Mouse (Mus musculus) embryonic facial prominence, embryonic 14.5 days (tissue): Measurements from ENCODE around the gene Ddx6. TPM values are rescaled to one million over a fixed set of nuclear protein-coding genes. Genes with fewer than 3 reads are reported as not detected.
"Not testable (repeated sequence)": the region's sequence is repeated elsewhere in the genome, so short reads cannot be mapped to it uniquely, and the experiment has no call there.

ENCODE experiments used
- ATAC-seq: fragments of 200-750 bp; cut with Nextera tagmentation; 2 replicates; pipeline ENCODE4 v1.8.0; 2017; ENCODE audit warnings: low read depth, moderate number of reproducible peaks, moderate TSS enrichment
- DNase-seq: peaks from one replicate; pipeline ENCODE4 v3.0.0-alpha.2; 2015; ENCODE audit warnings: low spot score
- H3K27ac ChIP-seq: fragments of 300-500 bp; sonication (generic); replicated peaks from 2 replicates; pipeline ENCODE4 v1.5.1; 2014; ENCODE audit warnings: low read depth, mild to moderate bottlenecking, low read length, moderate library complexity
- H3K27me3 ChIP-seq: fragments of 300-500 bp; sonication (generic); replicated peaks from 2 replicates; pipeline ENCODE4 v1.6.1; 2014; ENCODE audit warnings: low read length; ENCODE audit not compliant: control insufficient read depth, insufficient read depth
- H3K36me3 ChIP-seq: fragments of 300-500 bp; sonication (generic); 2 replicates; pipeline ENCODE4 v1.6.1; 2014; ENCODE audit warnings: low read length, mixed read lengths; ENCODE audit not compliant: control insufficient read depth, insufficient read depth
- H3K4me1 ChIP-seq: fragments of 300-500 bp; sonication (generic); 2 replicates; pipeline ENCODE4 v1.6.1; 2014; ENCODE audit warnings: antibody characterized with exemption, low read length; ENCODE audit not compliant: control insufficient read depth, insufficient read depth
- H3K4me2 ChIP-seq: fragments of 300-500 bp; sonication (generic); 2 replicates; pipeline ENCODE4 v1.6.1; 2014; ENCODE audit warnings: low read depth, mild to moderate bottlenecking, low read length, moderate library complexity, mixed read lengths
- H3K4me3 ChIP-seq: fragments of 300-500 bp; sonication (generic); 2 replicates; pipeline ENCODE4 v1.5.1; 2014; ENCODE audit warnings: low read depth, mild to moderate bottlenecking, low read length
- H3K9ac ChIP-seq: fragments of 300-500 bp; sonication (generic); 2 replicates; pipeline ENCODE4 v1.6.1; 2014; ENCODE audit warnings: low read depth, mild to moderate bottlenecking, low read length, moderate library complexity, mixed read lengths
- H3K9me3 ChIP-seq: fragments of 300-500 bp; sonication (generic); 2 replicates; pipeline ENCODE4 v1.6.1; 2016; ENCODE audit warnings: low read length; ENCODE audit not compliant: control insufficient read depth
- WGBS: fragments of 180-500 bp; shearing (Covaris S2); extraction: QIAGEN DNeasy Blood & Tissue Kit; methylation state at CpG from one replicate; pipeline ENCODE4 v1.1.7; 2014; 5-methylcytosine and 5-hydroxymethylcytosine counted together
- polyA plus RNA-seq: library from polyadenylated mRNA; unstranded; fragments of >200 nt; fragmentation: Nextera tagmentation; extraction: Ambion mirVana; gene quantifications from 2 replicates; pipeline ENCODE4 v1.2.1, GENCODE M21; 2014

Ddx6 gene
- polyA plus RNA-seq, 1 experiment from 2014 or later: 16.1 TPM

DNA sequence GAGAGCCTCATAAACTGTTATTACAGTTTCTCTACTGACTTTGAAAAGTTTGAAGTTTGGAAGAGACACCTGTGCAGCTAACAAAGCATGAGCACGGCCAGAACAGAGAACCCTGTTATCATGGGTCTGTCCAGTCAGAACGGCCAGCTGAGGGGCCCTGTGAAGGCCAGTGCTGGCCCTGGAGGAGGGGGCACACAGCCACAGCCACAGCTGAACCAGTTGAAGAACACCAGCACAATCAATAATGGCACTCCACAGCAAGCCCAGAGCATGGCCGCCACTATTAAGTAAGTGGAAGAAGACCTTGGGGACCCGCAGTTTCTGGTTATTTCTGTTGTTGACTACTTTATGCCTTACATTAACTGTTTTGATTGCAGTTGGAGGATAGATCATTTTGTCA lies 2.6 kb downstream of the Ddx6 start:
- WGBS: 70% methylated on average over 4 of the region's 4 CpGs
- Histone ChIP-seq H3K4me3 (peak overlapping the region; percentile 100), H3K4me1 (peaks cover 22% of the 10 kb centered on the region), H3K9me3 (no peaks in the 10 kb centered on the region), H3K4me2 (peak overlapping the region; percentile 74), H3K36me3 (peaks cover 53% of the 10 kb centered on the region), H3K27ac (no peak overlapping the region), H3K9ac (no peak overlapping the region), H3K27me3 (no peaks in the 10 kb centered on the region)
- DNase-seq: no peak
- no peak for ATAC-seq

DNA sequence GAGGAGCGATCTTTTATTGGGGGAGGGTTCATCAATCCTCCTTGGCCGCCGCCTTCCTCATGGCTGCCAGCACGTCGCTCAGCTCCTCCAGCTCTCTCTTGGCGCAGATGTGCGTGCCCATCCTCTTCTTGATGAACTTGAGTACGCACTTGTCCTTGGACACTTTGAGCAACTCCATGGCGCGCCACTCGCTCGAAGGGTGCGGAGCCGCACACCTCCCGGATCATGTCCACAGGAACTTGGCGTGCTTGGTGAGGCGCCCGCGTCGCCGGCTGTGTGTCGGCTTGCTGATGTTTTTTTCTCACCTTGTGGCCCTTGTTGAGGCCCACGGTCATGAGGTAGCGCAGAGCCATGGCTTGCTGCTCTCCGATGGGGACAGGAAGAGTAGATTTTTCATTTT lies 5.7 kb downstream of the Ddx6 start:
- Histone ChIP-seq H3K9me3 (no peaks in the 10 kb centered on the region), H3K27me3 (no peaks in the 10 kb centered on the region), H3K27ac (no peak overlapping the region), H3K9ac (no peak overlapping the region), H3K4me3 (no peak overlapping the region), H3K4me1 (peaks cover 18% of the 10 kb centered on the region), H3K4me2 (no peak overlapping the region), H3K36me3 (peaks cover 84% of the 10 kb centered on the region)
- 94% methylated on average over 25 of the region's 25 CpGs for WGBS
- no peak for DNase-seq
- ATAC-seq: no peak

DNA sequence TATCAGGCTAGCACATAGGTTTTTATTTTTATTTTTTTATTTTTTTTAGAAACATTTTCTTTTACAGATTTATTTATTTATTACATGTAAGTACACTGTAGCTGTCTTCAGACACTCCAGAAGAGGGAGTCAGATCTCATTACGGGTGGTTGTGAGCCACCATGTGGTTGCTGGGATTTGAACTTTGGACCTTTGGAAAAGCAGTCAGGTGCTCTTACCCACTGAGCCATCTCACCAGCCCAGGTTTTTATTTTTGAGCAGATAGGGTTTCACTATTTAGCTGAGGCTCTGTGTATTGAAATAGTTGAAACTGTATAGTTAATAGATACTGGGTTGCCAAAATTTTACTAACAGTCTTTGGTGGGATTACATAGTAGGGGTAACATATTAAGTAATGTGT lies 8.4 kb downstream of the Ddx6 start:
- DNase-seq, ATAC-seq, H3K4me1 ChIP-seq, H3K4me3 ChIP-seq, H3K4me2 ChIP-seq, H3K9me3 ChIP-seq, H3K27me3 ChIP-seq, H3K27ac ChIP-seq, H3K9ac ChIP-seq: not testable (repeated sequence)
- no CpG with 5 or more reads among the region's 1 CpGs for WGBS
- peaks cover 97% of the 10 kb centered on the region for H3K36me3 ChIP-seq

DNA sequence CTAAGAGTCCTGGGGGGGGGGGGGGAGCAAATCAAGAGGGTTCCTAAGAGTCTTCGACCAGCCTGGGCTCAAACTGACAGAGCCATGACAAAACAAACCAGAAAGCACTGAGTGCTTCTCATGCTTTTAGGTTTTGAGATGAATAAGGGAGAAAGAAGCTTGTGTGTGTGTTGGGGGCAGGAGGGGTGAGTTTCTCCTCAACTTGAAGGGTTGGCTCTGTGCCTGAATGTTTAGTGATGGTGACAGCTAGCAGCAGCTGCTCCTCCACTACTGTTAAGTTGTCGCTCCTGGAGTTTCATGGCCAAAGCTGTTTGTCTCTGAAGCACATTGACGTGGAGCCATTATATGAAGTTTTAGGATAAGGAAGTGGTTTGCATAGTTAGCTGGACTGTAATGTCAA lies 16.4 kb downstream of the Ddx6 start:
- ATAC-seq (no peak), DNase-seq (peak; percentile 78)
- H3K9me3 ChIP-seq: no peaks in the 10 kb centered on the region
- no peak overlapping the region for H3K4me3 ChIP-seq
- H3K9ac ChIP-seq: no peak overlapping the region
- peaks cover 93% of the 10 kb centered on the region for H3K36me3 ChIP-seq
- WGBS: 77% methylated on average over 3 of the region's 3 CpGs
- no peak overlapping the region for H3K27ac ChIP-seq
- H3K4me2 ChIP-seq: no peak overlapping the region
- no peaks in the 10 kb centered on the region for H3K27me3 ChIP-seq
- H3K4me1 ChIP-seq: no peaks in the 10 kb centered on the region

DNA sequence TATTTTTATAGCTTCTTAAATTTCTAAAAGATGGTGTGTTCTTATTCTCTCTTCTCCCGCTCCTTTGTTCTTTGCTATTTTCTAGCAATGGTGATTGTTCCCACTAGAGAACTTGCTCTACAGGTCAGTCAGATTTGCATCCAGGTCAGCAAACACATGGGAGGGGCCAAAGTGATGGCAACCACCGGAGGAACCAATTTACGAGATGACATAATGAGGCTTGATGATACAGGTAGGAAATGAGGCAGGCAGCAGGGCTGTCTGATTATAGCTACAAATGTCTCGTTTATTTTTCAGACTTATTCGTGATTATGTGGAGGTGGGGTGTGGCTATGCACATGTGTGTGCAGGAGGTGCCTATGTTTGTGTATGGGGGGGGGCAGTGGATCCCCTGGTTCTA lies 19.7 kb downstream of the Ddx6 start:
- WGBS: 63% methylated on average over 5 of the region's 5 CpGs
- Histone ChIP-seq H3K9me3 (no peaks in the 10 kb centered on the region), H3K4me3 (no peak overlapping the region), H3K36me3 (peaks cover 91% of the 10 kb centered on the region), H3K4me1 (no peaks in the 10 kb centered on the region), H3K4me2 (no peak overlapping the region), H3K27me3 (no peaks in the 10 kb centered on the region), H3K27ac (no peak overlapping the region), H3K9ac (no peak overlapping the region)
- DNase-seq (no peak), ATAC-seq (no peak)

DNA sequence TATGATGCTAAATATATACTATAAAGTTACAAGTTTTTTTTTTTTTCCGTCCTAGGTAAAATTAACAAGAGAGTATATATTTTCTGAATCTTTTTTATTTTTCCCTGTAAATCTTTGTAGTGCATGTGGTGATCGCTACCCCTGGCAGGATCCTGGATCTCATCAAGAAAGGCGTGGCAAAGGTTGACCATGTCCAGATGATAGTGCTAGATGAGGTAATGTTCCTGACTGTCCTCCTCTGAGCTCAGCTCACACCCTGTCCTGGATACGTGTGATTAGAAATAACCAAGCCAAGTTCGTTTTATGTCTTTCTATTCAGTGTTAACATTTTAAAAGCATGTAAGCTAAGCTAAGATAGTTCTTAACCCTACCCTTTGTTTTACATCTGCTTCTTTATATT lies 21.6 kb downstream of the Ddx6 start:
- no peaks in the 10 kb centered on the region for H3K27me3 ChIP-seq
- ATAC-seq: no peak
- no peaks in the 10 kb centered on the region for H3K4me1 ChIP-seq
- peaks cover 91% of the 10 kb centered on the region for H3K36me3 ChIP-seq
- 80% methylated on average over 5 of the region's 5 CpGs for WGBS
- no peak overlapping the region for H3K27ac ChIP-seq
- H3K9me3 ChIP-seq: no peaks in the 10 kb centered on the region
- no peak for DNase-seq
- no peak overlapping the region for H3K4me3 ChIP-seq
- H3K9ac ChIP-seq: no peak overlapping the region
- no peak overlapping the region for H3K4me2 ChIP-seq

DNA sequence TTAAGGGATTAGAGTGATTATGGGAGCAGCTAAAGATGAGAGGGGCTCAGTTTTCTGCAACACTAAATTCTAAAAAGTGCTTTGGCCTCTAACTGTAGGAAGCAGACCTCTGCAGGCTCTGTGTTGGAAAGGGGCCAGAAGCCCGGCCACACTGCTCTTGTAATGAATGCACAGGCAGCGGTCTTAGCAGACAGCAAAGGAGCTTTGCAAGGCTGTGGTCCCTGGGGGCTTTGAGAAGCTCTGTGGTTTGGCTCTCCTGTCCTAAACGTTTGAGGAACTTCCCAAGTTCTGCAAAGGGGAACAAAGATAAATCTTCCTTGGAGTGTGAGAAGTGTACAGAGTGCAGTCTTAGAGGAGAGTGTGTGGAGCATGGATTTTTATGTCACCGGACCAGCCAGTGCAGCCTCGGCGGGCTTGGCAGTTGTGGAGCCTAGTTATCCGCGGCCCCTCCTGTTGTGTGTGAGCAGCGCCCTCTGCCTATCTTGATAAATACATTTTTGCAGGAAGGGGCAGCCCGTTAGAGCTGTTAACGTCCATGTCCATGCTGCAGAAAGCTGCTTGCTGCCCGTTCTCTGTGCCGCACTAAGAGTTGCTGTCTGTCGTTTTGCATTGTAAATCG lies 33.0 kb downstream of the Ddx6 start:
- Histone ChIP-seq H3K4me2 (no peak overlapping the region), H3K9me3 (no peaks in the 10 kb centered on the region), H3K36me3 (peaks cover 66% of the 10 kb centered on the region), H3K9ac (no peak overlapping the region), H3K4me3 (no peak overlapping the region), H3K4me1 (no peaks in the 10 kb centered on the region), H3K27ac (no peak overlapping the region), H3K27me3 (no peaks in the 10 kb centered on the region)
- peak; percentile 85 for DNase-seq
- peak; percentile 38; the same call in 1 of the 2 replicates for ATAC-seq
- whole genome bisulfite sequencing: 75% methylated on average over 15 of the region's 15 CpGs

DNA sequence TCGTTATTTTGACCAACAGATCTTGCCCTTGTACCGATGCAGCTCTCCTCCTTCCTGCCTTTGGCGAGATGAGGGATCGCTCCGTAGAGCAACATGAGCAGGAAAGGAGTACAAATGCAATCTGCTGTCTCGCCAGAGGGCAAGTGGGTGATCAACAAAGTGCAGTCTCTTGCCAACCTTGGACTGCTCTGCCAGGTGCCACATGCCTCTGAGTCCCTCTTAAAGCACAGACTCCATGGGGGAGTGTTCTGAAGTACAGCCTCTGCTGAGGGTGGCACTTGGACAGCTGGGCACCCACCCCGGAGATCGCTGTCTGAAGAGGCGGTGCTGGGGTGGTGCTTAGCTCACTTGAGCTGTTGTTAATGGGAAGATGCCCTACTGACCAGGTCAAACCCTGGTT lies 34.0 kb downstream of the Ddx6 start:
- H3K4me1 ChIP-seq, DNase-seq, H3K27ac ChIP-seq, H3K9me3 ChIP-seq, ATAC-seq, H3K27me3 ChIP-seq, H3K4me3 ChIP-seq, H3K4me2 ChIP-seq, H3K9ac ChIP-seq: not testable (repeated sequence)
- peaks cover 55% of the 10 kb centered on the region for H3K36me3 ChIP-seq
- WGBS: 95% methylated on average over 9 of the region's 9 CpGs

DNA sequence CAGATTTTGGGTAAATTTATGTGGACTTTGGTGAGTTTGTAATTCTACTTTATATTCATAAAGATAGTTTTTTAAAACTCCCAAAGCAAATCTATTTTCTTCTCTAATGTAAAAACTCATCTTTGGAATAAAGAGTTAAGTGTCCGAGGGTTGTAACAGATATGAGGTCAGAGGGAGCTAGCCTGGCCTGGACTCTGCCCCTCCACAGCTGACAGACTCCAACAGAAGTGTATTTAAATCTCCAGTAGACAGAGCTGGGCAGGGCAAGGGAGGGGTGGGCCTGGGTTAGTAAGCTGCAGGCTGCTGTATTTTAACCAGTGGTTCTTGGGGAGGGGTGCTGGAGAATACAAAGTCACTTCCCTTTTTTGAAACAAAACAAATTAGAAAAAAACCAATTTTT lies 35.3 kb downstream of the Ddx6 start:
- H3K4me3 ChIP-seq, H3K4me1 ChIP-seq, H3K27ac ChIP-seq, ATAC-seq, H3K9ac ChIP-seq, H3K27me3 ChIP-seq, H3K4me2 ChIP-seq, DNase-seq, H3K9me3 ChIP-seq: not testable (repeated sequence)
- 85% methylated on average over 1 of the region's 1 CpGs for WGBS
- H3K36me3 ChIP-seq: peaks cover 42% of the 10 kb centered on the region
